In the genomic region with DNA sequence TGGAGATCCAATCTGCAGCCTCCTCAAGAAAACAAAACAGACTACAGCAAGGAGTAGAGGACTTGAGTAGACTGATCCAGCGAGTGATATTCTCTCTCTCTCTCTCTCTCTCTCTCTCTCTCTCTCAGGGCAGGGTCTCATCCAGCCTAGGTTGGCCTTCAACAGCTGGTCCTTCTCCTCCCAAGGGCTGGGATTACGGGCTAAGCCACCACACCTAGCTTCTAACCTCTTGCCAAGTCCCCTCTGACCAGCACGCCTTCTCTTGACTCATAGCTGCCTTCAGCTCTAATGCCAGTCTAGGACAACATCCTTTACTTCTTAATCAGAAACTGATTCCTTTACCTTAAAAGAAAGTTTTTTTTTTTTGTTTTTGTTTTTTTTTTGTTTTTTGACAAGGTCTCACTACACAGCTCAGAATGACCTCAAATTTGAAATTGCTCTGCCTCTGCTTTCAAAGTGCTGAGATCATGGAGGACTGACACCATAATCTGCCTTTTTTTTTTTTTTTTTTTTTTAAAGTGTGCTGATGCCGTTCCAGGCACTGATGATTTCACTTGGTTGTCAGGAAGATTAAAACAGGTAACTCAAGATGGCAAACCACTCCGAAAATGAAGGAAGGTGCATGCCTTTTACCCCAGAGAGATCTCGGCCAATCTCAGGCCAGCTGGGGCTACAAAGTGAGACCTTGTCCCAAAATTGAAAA, we compare ENCODE assay signal across 9 mouse cellular contexts. TPM values are rescaled to one million over a fixed set of nuclear protein-coding genes. Genes with fewer than 3 reads are reported as not detected.
A peak's percentile ranks its signal among the peaks of the same experiment; 100 is the strongest.
DNase-seq lines count a peak whose midpoint lies in the region; ATAC-seq and TF ChIP-seq lines count a peak whose summit lies in the region.
"Had no signal": no experiment of that assay in that cellular context is flagged by ENCODE, and none has a peak within 500 bp of the region (broad histone marks: within the 10 kb centered on the region; RNA-seq: fewer than 3 reads in every experiment).

No protein-coding gene starts in this region.

- no peaks in the 10 kb centered on the region for H3K27me3 ChIP-seq in heart, postnatal 0 days (ENCODE audit: control insufficient read depth, insufficient read depth, low read length)
- no peaks in the 10 kb centered on the region for H3K27me3 ChIP-seq in heart, embryonic 11.5 days (ENCODE audit: control insufficient read depth, insufficient read depth, low read length)
- no peaks in the 10 kb centered on the region for H3K27me3 ChIP-seq in neural tube, embryonic 13.5 days
- no peaks in the 10 kb centered on the region for H3K27me3 ChIP-seq in intestine, embryonic 16.5 days (replicated peaks; ENCODE audit: control insufficient read depth, insufficient read depth, low read length)
- no peaks in the 10 kb centered on the region for H3K27me3 ChIP-seq in stomach, embryonic 16.5 days (ENCODE audit: control insufficient read depth, insufficient read depth, low read length)
- H3K27me3 ChIP-seq in forebrain, embryonic 14.5 days (replicated peaks; ENCODE audit: control insufficient read depth, insufficient read depth, low read length): no peaks in the 10 kb centered on the region
- H3K27me3 ChIP-seq: embryonic facial prominence, embryonic 12.5 days had no signal

- H3K4me1 ChIP-seq in heart, postnatal 0 days (ENCODE audit: control insufficient read depth, insufficient read depth): peaks cover 24% of the 10 kb centered on the region
- peaks cover 32% of the 10 kb centered on the region for H3K4me1 ChIP-seq in heart, embryonic 11.5 days (ENCODE audit: control insufficient read depth, insufficient read depth, low read length)
- H3K4me1 ChIP-seq in neural tube, embryonic 13.5 days (replicated peaks): peaks cover 4% of the 10 kb centered on the region; the same call in 1 of the 2 replicates
- peaks cover 44% of the 10 kb centered on the region for H3K4me1 ChIP-seq in intestine, embryonic 16.5 days (ENCODE audit: control insufficient read depth, insufficient read depth, low read length)
- peaks cover 48% of the 10 kb centered on the region for H3K4me1 ChIP-seq in stomach, embryonic 16.5 days (ENCODE audit: control insufficient read depth, insufficient read depth, low read length)
- H3K4me1 ChIP-seq in forebrain, embryonic 14.5 days (ENCODE audit: control insufficient read depth, insufficient read depth, low read length): no peaks in the 10 kb centered on the region

- 72% methylated on average over 6 of the region's 6 CpGs for WGBS in heart, postnatal 0 days
- WGBS in heart, embryonic 11.5 days (ENCODE audit: insufficient replicate concordance): 77% methylated on average over 6 of the region's 6 CpGs
- WGBS in neural tube, embryonic 13.5 days: 89% methylated on average over 6 of the region's 6 CpGs
- WGBS in intestine, embryonic 16.5 days: 66% methylated on average over 6 of the region's 6 CpGs
- 56% methylated on average over 6 of the region's 6 CpGs for WGBS in stomach, embryonic 16.5 days
- 78% methylated on average over 6 of the region's 6 CpGs for WGBS in forebrain, embryonic 14.5 days

- no peak for DNase-seq in heart, postnatal 0 days (ENCODE audit: low spot score)
- no peak for DNase-seq in neural tube, embryonic 10.5 days (ENCODE audit: extremely low spot score, low spot score)
- no peak for DNase-seq in forebrain, embryonic 14.5 days (ENCODE audit: low spot score)
- DNase-seq in left cerebral cortex, adult 11 months (ENCODE audit: low spot score): no peak

- TF ChIP-seq EP300 in heart, postnatal 0 days (IDR thresholded peaks at IDR 0.05; ENCODE audit: low read depth): no peak

- no peaks in the 10 kb centered on the region for H3K9me3 ChIP-seq in heart, postnatal 0 days (replicated peaks; ENCODE audit: control insufficient read depth, low read length)
- no peaks in the 10 kb centered on the region for H3K9me3 ChIP-seq in heart, embryonic 11.5 days (replicated peaks; ENCODE audit: control insufficient read depth, low read length)
- H3K9me3 ChIP-seq in neural tube, embryonic 13.5 days: no peaks in the 10 kb centered on the region
- no peaks in the 10 kb centered on the region for H3K9me3 ChIP-seq in intestine, embryonic 16.5 days (ENCODE audit: control insufficient read depth, low read length)
- H3K9me3 ChIP-seq in stomach, embryonic 16.5 days (replicated peaks; ENCODE audit: control insufficient read depth, low read length): no peaks in the 10 kb centered on the region
- no peaks in the 10 kb centered on the region for H3K9me3 ChIP-seq in forebrain, embryonic 14.5 days (replicated peaks; ENCODE audit: control insufficient read depth, low read length)
- H3K9me3 ChIP-seq: embryonic facial prominence, embryonic 12.5 days had no signal

- no peak for ATAC-seq in heart, postnatal 0 days (ENCODE audit: insufficient read depth, low read depth)
- ATAC-seq in heart, embryonic 11.5 days (replicated peaks; ENCODE audit: insufficient number of reproducible peaks, low FRiP score, low TSS enrichment): no peak
- no peak for ATAC-seq in neural tube, embryonic 13.5 days (ENCODE audit: low read depth)
- ATAC-seq in intestine, embryonic 16.5 days: no peak
- no peak for ATAC-seq in stomach, embryonic 16.5 days (ENCODE audit: insufficient read depth, low FRiP score)
- ATAC-seq in forebrain, embryonic 14.5 days: no peak

- H3K4me2 ChIP-seq in heart, postnatal 0 days (ENCODE audit: low read depth, low read length): no peak overlapping the region
- no peak overlapping the region for H3K4me2 ChIP-seq in heart, embryonic 11.5 days
- no peak overlapping the region for H3K4me2 ChIP-seq in neural tube, embryonic 13.5 days
- peak overlapping the region; percentile 21; the same call in 1 of the 2 replicates for H3K4me2 ChIP-seq in intestine, embryonic 16.5 days (ENCODE audit: low read depth, low read length)
- H3K4me2 ChIP-seq in stomach, embryonic 16.5 days (ENCODE audit: low read depth, low read length): peak overlapping the region; percentile 10
- H3K4me2 ChIP-seq in forebrain, embryonic 14.5 days (ENCODE audit: low read length): no peak overlapping the region
- H3K4me2 ChIP-seq: embryonic facial prominence, embryonic 12.5 days had no signal

- H3K9ac ChIP-seq in heart, postnatal 0 days (replicated peaks; ENCODE audit: low read depth, low read length): no peak overlapping the region
- H3K9ac ChIP-seq in heart, embryonic 11.5 days (ENCODE audit: low read depth, low read length): no peak overlapping the region
- no peak overlapping the region for H3K9ac ChIP-seq in neural tube, embryonic 13.5 days
- peak overlapping the region; percentile 44; the same call in 1 of the 2 replicates for H3K9ac ChIP-seq in intestine, embryonic 16.5 days (ENCODE audit: low read depth, low read length)
- 0 out of 2 replicates have a peak overlapping the region, but pooled peaks have one; percentile 33 for H3K9ac ChIP-seq in stomach, embryonic 16.5 days (ENCODE audit: low read length)
- H3K9ac ChIP-seq in forebrain, embryonic 14.5 days (ENCODE audit: low read length): no peak overlapping the region
- H3K9ac ChIP-seq: embryonic facial prominence, embryonic 12.5 days had no signal

- no peaks in the 10 kb centered on the region for H3K36me3 ChIP-seq in heart, postnatal 0 days (replicated peaks; ENCODE audit: control insufficient read depth, insufficient read depth, low read length)
- H3K36me3 ChIP-seq in heart, embryonic 11.5 days (ENCODE audit: control insufficient read depth, insufficient read depth, low read length): no peaks in the 10 kb centered on the region
- H3K36me3 ChIP-seq in neural tube, embryonic 13.5 days: peaks cover 8% of the 10 kb centered on the region; the same call in 1 of the 2 replicates
- H3K36me3 ChIP-seq in intestine, embryonic 16.5 days (ENCODE audit: control insufficient read depth, insufficient read depth, low read length): no peaks in the 10 kb centered on the region
- H3K36me3 ChIP-seq in stomach, embryonic 16.5 days (ENCODE audit: control insufficient read depth, insufficient read depth, low read length): no peaks in the 10 kb centered on the region
- H3K36me3 ChIP-seq in forebrain, embryonic 14.5 days (ENCODE audit: control insufficient read depth, insufficient read depth, low read length): 0 out of 2 replicates have a peak, but pooled peaks cover 3% of the 10 kb centered on the region
- H3K36me3 ChIP-seq: embryonic facial prominence, embryonic 12.5 days had no signal

- TF ChIP-seq CTCF in heart, postnatal 0 days (IDR thresholded peaks at IDR 0.05; ENCODE audit: low read depth): no peak

- no peak overlapping the region for H3K4me3 ChIP-seq in heart, postnatal 0 days (ENCODE audit: low read depth, low read length)
- H3K4me3 ChIP-seq in heart, embryonic 11.5 days (ENCODE audit: low read depth, low read length): no peak overlapping the region
- H3K4me3 ChIP-seq in neural tube, embryonic 13.5 days: no peak overlapping the region
- no peak overlapping the region for H3K4me3 ChIP-seq in intestine, embryonic 16.5 days (ENCODE audit: low read length)
- H3K4me3 ChIP-seq in stomach, embryonic 16.5 days (replicated peaks; ENCODE audit: low read length): no peak overlapping the region
- no peak overlapping the region for H3K4me3 ChIP-seq in forebrain, embryonic 14.5 days (ENCODE audit: low read depth, low read length)
- H3K4me3 ChIP-seq: embryonic facial prominence, embryonic 12.5 days had no signal

- peak overlapping the region; percentile 70 for H3K27ac ChIP-seq in heart, postnatal 0 days (ENCODE audit: low read depth)
- H3K27ac ChIP-seq in heart, embryonic 11.5 days (ENCODE audit: low read depth, low read length): no peak overlapping the region
- H3K27ac ChIP-seq in neural tube, embryonic 13.5 days (replicated peaks): peak overlapping the region; percentile 28; the same call in 1 of the 2 replicates
- H3K27ac ChIP-seq in intestine, embryonic 16.5 days (ENCODE audit: low read length): peak overlapping the region; percentile 97
- peak overlapping the region; percentile 95 for H3K27ac ChIP-seq in stomach, embryonic 16.5 days (ENCODE audit: low read length)
- no peak overlapping the region for H3K27ac ChIP-seq in forebrain, embryonic 14.5 days (ENCODE audit: low read depth, low read length)

RNA-seq across cellular contexts. Expression of a gene that starts 33.5 kb away (rescaled TPM):
- total RNA-seq in heart, postnatal 0 days (2014; rRNA removed; ENCODE audit: low replicate concordance): 2.5 and 16.6 TPM in 2 replicates
- 8.0 and 10.6 TPM in 2 replicates for polyA plus RNA-seq in heart, postnatal 0 days (2015; fragmentation: Nextera tagmentation; extraction: Ambion mirVana)
- polyA plus RNA-seq in heart, embryonic 11.5 days (2014; fragmentation: Nextera tagmentation; extraction: Ambion mirVana): 10.6 and 12.2 TPM in 2 replicates
- 7.8 and 8.6 TPM in 2 replicates for polyA plus RNA-seq in neural tube, embryonic 13.5 days (2015; fragmentation: Nextera tagmentation; extraction: Ambion mirVana)
- 9.3 and 11.4 TPM in 2 replicates for polyA plus RNA-seq in intestine, embryonic 16.5 days (2015; fragmentation: Nextera tagmentation; extraction: Ambion mirVana)
- 10.4 and 11.8 TPM in 2 replicates for polyA plus RNA-seq in stomach, embryonic 16.5 days (2015; fragmentation: Nextera tagmentation; extraction: Ambion mirVana)
- 10.0 and 11.0 TPM in 2 replicates for polyA plus RNA-seq in forebrain, embryonic 14.5 days (2014; fragmentation: Nextera tagmentation; extraction: Ambion mirVana)

RNA-seq across cellular contexts. Expression of a gene that starts 33.7 kb away (rescaled TPM):
- total RNA-seq in heart, postnatal 0 days (2014; rRNA removed; ENCODE audit: low replicate concordance): 10.5 and 13.2 TPM in 2 replicates
- 32.7 and 37.1 TPM in 2 replicates for polyA plus RNA-seq in heart, postnatal 0 days (2015; fragmentation: Nextera tagmentation; extraction: Ambion mirVana)
- 43.4 and 50.0 TPM in 2 replicates for polyA plus RNA-seq in heart, embryonic 11.5 days (2014; fragmentation: Nextera tagmentation; extraction: Ambion mirVana)
- 54.8 and 62.7 TPM in 2 replicates for polyA plus RNA-seq in neural tube, embryonic 13.5 days (2015; fragmentation: Nextera tagmentation; extraction: Ambion mirVana)
- polyA plus RNA-seq in intestine, embryonic 16.5 days (2015; fragmentation: Nextera tagmentation; extraction: Ambion mirVana): 45.2 and 56.8 TPM in 2 replicates
- 58.4 and 60.0 TPM in 2 replicates for polyA plus RNA-seq in stomach, embryonic 16.5 days (2015; fragmentation: Nextera tagmentation; extraction: Ambion mirVana)
- 41.8 and 42.1 TPM in 2 replicates for polyA plus RNA-seq in forebrain, embryonic 14.5 days (2014; fragmentation: Nextera tagmentation; extraction: Ambion mirVana)

Comparison
In these comparisons a context has a peak if more than half of its experiments do, and no peak if none do; other contexts are left out.
1. H3K27ac ChIP-seq: peak in heart, postnatal 0 days (single experiment), neural tube, embryonic 13.5 days (single experiment), intestine, embryonic 16.5 days (single experiment) and stomach, embryonic 16.5 days (single experiment); none in heart, embryonic 11.5 days (single experiment) and forebrain, embryonic 14.5 days (single experiment).
2. H3K4me2 ChIP-seq: peak in intestine, embryonic 16.5 days (single experiment) and stomach, embryonic 16.5 days (single experiment); none in heart, postnatal 0 days (single experiment), heart, embryonic 11.5 days (single experiment), neural tube, embryonic 13.5 days (single experiment) and forebrain, embryonic 14.5 days (single experiment).
3. H3K9ac ChIP-seq: peak in intestine, embryonic 16.5 days (single experiment) and stomach, embryonic 16.5 days (single experiment); none in heart, postnatal 0 days (single experiment), heart, embryonic 11.5 days (single experiment), neural tube, embryonic 13.5 days (single experiment) and forebrain, embryonic 14.5 days (single experiment).